Mouse (Mus musculus): ENCODE data around the gene Msrb1. TPM values are rescaled to one million over a fixed set of nuclear protein-coding genes. Genes with fewer than 3 reads are reported as not detected.
A peak's percentile ranks its signal among the peaks of the same experiment; 100 is the strongest.
"Not testable (repeated sequence)": the region's sequence is repeated elsewhere in the genome, so short reads cannot be mapped to it uniquely, and the experiment has no call there.

The Msrb1 gene
- polyA plus RNA-seq, 1 experiment from 2014 or later, result 27.2 TPM

GRCm38 (mm10) chr17:24707801-24708425, 28.5 kb upstream of the Msrb1 start:
- Histone ChIP-seq H3K4me1 (ENCODE audit: control insufficient read depth in 2 of 2, insufficient read depth in 2 of 2, low read length in 2 of 2) (peaks cover 5 to 11% of the 10 kb centered on the region in 2 experiments; a peak in 3 of 4 replicates), H3K27ac (replicated peaks in 1 of 2; ENCODE audit: control insufficient read depth in 1 of 2, insufficient read depth in 1 of 2, low read depth in 2 of 2, low read length in 2 of 2) (peak overlapping the region; percentile 85), H3K4me3 (ENCODE audit: control insufficient read depth in 1 of 2, insufficient read depth in 1 of 2, low read depth in 1 of 2, low read length in 2 of 2) (peak overlapping the region; percentile 70 to 82), H3K9me3 (ENCODE audit: control insufficient read depth, low read length) (no peaks in the 10 kb centered on the region), H3K36me3 (ENCODE audit: control insufficient read depth, insufficient read depth, low read length) (peaks cover 28% of the 10 kb centered on the region), H3K4me2 (ENCODE audit: low read length) (peak overlapping the region; percentile 84), H3K27me3 (ENCODE audit: control insufficient read depth, insufficient read depth, low read length) (no peaks in the 10 kb centered on the region), H3K9ac (ENCODE audit: low read length) (peak overlapping the region; percentile 86)
- 5% methylated on average over 24 of the region's 24 CpGs for WGBS
- ATAC-seq (ENCODE audit: insufficient number of reproducible peaks, insufficient read depth, low FRiP score, low read depth), result no peak

GRCm38 (mm10) chr17:24708646-24709045, 27.8 kb upstream of the Msrb1 start:
- Histone ChIP-seq H3K4me3 (ENCODE audit: control insufficient read depth in 1 of 2, insufficient read depth in 1 of 2, low read depth in 1 of 2, low read length in 2 of 2) (no peak overlapping the region), H3K4me1 (ENCODE audit: control insufficient read depth in 2 of 2, insufficient read depth in 2 of 2, low read length in 2 of 2) (peaks cover 5 to 11% of the 10 kb centered on the region in 2 experiments; a peak in 3 of 4 replicates), H3K9me3 (ENCODE audit: control insufficient read depth, low read length) (no peaks in the 10 kb centered on the region), H3K9ac (ENCODE audit: low read length) (no peak overlapping the region), H3K36me3 (ENCODE audit: control insufficient read depth, insufficient read depth, low read length) (peaks cover 21% of the 10 kb centered on the region), H3K27me3 (ENCODE audit: control insufficient read depth, insufficient read depth, low read length) (no peaks in the 10 kb centered on the region), H3K4me2 (ENCODE audit: low read length) (peak overlapping the region; percentile 84; the same call in 1 of the 2 replicates), H3K27ac (replicated peaks in 1 of 2; ENCODE audit: control insufficient read depth in 1 of 2, insufficient read depth in 1 of 2, low read depth in 2 of 2, low read length in 2 of 2) (no peak overlapping the region)
- 34% methylated on average over 2 of the region's 2 CpGs for WGBS
- no peak for ATAC-seq (ENCODE audit: insufficient number of reproducible peaks, insufficient read depth, low FRiP score, low read depth)

GRCm38 (mm10) chr17:24715556-24715955, 20.9 kb upstream of the Msrb1 start:
- 79% methylated on average over 6 of the region's 6 CpGs for WGBS
- Histone ChIP-seq H3K9me3 (ENCODE audit: control insufficient read depth, low read length) (no peaks in the 10 kb centered on the region), H3K27ac (replicated peaks in 1 of 2; ENCODE audit: control insufficient read depth in 1 of 2, insufficient read depth in 1 of 2, low read depth in 2 of 2, low read length in 2 of 2) (no peak overlapping the region), H3K36me3 (ENCODE audit: control insufficient read depth, insufficient read depth, low read length) (0 out of 2 replicates have a peak, but pooled peaks cover 19% of the 10 kb centered on the region), H3K9ac (ENCODE audit: low read length) (no peak overlapping the region), H3K4me2 (ENCODE audit: low read length) (no peak overlapping the region), H3K4me1 (ENCODE audit: control insufficient read depth in 2 of 2, insufficient read depth in 2 of 2, low read length in 2 of 2) (peaks cover 0 to 6% of the 10 kb centered on the region in 2 experiments; a peak in 1 of 4 replicates), H3K27me3 (ENCODE audit: control insufficient read depth, insufficient read depth, low read length) (no peaks in the 10 kb centered on the region), H3K4me3 (ENCODE audit: control insufficient read depth in 1 of 2, insufficient read depth in 1 of 2, low read depth in 1 of 2, low read length in 2 of 2) (no peak overlapping the region)
- no peak for ATAC-seq (ENCODE audit: insufficient number of reproducible peaks, insufficient read depth, low FRiP score, low read depth)

DNA sequence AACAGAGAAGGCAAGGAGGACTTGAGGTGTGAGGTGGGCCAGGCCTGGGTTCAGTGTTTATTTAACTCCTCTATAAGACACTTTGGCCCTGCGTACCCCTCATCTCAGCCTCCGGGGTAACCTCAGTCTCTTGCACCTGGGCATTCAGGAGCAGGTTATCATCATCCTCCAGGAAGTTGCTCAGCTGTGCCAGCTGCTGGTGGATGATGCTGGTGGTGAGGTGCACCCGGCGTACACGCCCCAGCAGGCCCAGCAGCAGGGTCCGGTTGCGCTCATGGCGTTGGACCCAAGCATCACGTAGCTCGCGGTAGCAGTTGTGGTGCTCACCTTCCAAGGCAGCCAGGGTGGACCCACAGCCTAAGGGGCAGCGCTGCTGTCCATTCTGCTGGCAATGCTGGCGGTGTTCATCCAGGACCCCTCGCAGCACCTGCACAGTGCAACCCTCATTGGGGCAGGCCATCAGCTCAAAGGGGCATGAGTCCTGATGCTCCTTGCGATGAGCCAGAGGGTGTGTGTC, 20.2 kb upstream of the Msrb1 start:
- H3K4me1 ChIP-seq (ENCODE audit: control insufficient read depth in 2 of 2, insufficient read depth in 2 of 2, low read length in 2 of 2), result peaks cover under 1 to 7% of the 10 kb centered on the region in 2 experiments; a peak in 2 of 4 replicates

DNA sequence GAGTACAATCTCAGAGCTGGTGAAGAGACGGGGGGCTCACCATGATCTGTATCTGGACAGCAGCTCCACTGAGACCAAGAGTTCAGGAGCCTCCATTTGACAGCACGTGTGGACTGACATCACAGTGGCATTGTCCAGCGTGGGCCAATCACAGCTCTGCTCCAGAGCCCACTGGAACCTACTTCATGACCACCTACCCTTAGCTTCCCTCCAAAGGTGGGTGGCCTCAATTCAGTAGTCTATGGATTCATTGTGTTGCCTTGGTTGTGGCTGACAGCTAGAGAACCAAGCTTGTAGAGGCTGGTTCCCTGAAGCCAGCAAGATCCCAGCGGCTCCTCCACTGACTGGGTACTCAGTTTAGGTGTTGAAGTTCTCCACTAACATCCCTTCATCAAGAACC, 18.5 kb upstream of the Msrb1 start, which contains the start of the genes Rnf151 and Rps2:
Gene Rnf151, minus strand, starts transcription at position 121 of the 400 bp plus-strand sequence.
Gene Rps2, plus strand, starts transcription at position 174 of the 400 bp plus-strand sequence.
- Histone ChIP-seq H3K36me3 (ENCODE audit: control insufficient read depth, insufficient read depth, low read length) (peaks cover 40% of the 10 kb centered on the region), H3K9me3 (ENCODE audit: control insufficient read depth, low read length) (no peaks in the 10 kb centered on the region), H3K27me3 (ENCODE audit: control insufficient read depth, insufficient read depth, low read length) (no peaks in the 10 kb centered on the region), H3K4me1 (ENCODE audit: control insufficient read depth in 2 of 2, insufficient read depth in 2 of 2, low read length in 2 of 2) (peaks cover 4 to 22% of the 10 kb centered on the region in 2 experiments), H3K27ac (replicated peaks in 1 of 2; ENCODE audit: control insufficient read depth in 1 of 2, insufficient read depth in 1 of 2, low read depth in 2 of 2, low read length in 2 of 2) (no peak within 1 kb of the TSS), H3K4me2 (ENCODE audit: low read length) (peak within 1 kb of the TSS; percentile 70), H3K4me3 (ENCODE audit: control insufficient read depth in 1 of 2, insufficient read depth in 1 of 2, low read depth in 1 of 2, low read length in 2 of 2) (peak within 1 kb of the TSS; percentile 57 to 79; a peak in 2 of 4 replicates), H3K9ac (ENCODE audit: low read length) (peak within 1 kb of the TSS; percentile 80)
- 79% methylated on average over 4 of the region's 4 CpGs for WGBS
- ATAC-seq (ENCODE audit: insufficient number of reproducible peaks, insufficient read depth, low FRiP score, low read depth), result no peak

More for the DNA sequence above, 20.2 kb upstream of the Msrb1 start:
- Histone ChIP-seq H3K4me3 (ENCODE audit: control insufficient read depth in 1 of 2, insufficient read depth in 1 of 2, low read depth in 1 of 2, low read length in 2 of 2) (no peak overlapping the region), H3K9ac (ENCODE audit: low read length) (no peak overlapping the region), H3K27ac (replicated peaks in 1 of 2; ENCODE audit: control insufficient read depth in 1 of 2, insufficient read depth in 1 of 2, low read depth in 2 of 2, low read length in 2 of 2) (no peak overlapping the region), H3K4me2 (ENCODE audit: low read length) (no peak overlapping the region), H3K27me3 (ENCODE audit: control insufficient read depth, insufficient read depth, low read length) (no peaks in the 10 kb centered on the region), H3K36me3 (ENCODE audit: control insufficient read depth, insufficient read depth, low read length) (peaks cover 25% of the 10 kb centered on the region), H3K9me3 (ENCODE audit: control insufficient read depth, low read length) (no peaks in the 10 kb centered on the region)
- WGBS, result 90% methylated on average over 15 of the region's 15 CpGs
- ATAC-seq (ENCODE audit: insufficient number of reproducible peaks, insufficient read depth, low FRiP score, low read depth), result no peak

- Histone ChIP-seq H3K4me2 (ENCODE audit: low read length) (peak overlapping the region; percentile 70), H3K9ac (ENCODE audit: low read length) (peak overlapping the region; percentile 80), H3K4me1 (ENCODE audit: control insufficient read depth in 2 of 2, insufficient read depth in 2 of 2, low read length in 2 of 2) (peaks cover 4 to 27% of the 10 kb centered on the region in 2 experiments), H3K4me3 (ENCODE audit: control insufficient read depth in 1 of 2, insufficient read depth in 1 of 2, low read depth in 1 of 2, low read length in 2 of 2) (peak overlapping the region; percentile 57 to 79), H3K36me3 (ENCODE audit: control insufficient read depth, insufficient read depth, low read length) (peaks cover 40% of the 10 kb centered on the region)
- not testable (repeated sequence) for H3K9me3 ChIP-seq (ENCODE audit: control insufficient read depth, low read length); ATAC-seq (ENCODE audit: insufficient number of reproducible peaks, insufficient read depth, low FRiP score, low read depth); H3K27me3 ChIP-seq (ENCODE audit: control insufficient read depth, insufficient read depth, low read length); H3K27ac ChIP-seq (replicated peaks in 1 of 2; ENCODE audit: control insufficient read depth in 1 of 2, insufficient read depth in 1 of 2, low read depth in 2 of 2, low read length in 2 of 2)
- 55% methylated on average over 5 of the region's 5 CpGs for WGBS
Observed at GRCm38 (mm10) chr17:24718938-24719337, 17.5 kb upstream of the Msrb1 start.

GRCm38 (mm10) chr17:24719494-24720222, 16.8 kb upstream of the Msrb1 start:
- Histone ChIP-seq H3K4me3 (ENCODE audit: control insufficient read depth in 1 of 2, insufficient read depth in 1 of 2, low read depth in 1 of 2, low read length in 2 of 2) (peak overlapping the region; percentile 57 to 79), H3K27ac (replicated peaks in 1 of 2; ENCODE audit: control insufficient read depth in 1 of 2, insufficient read depth in 1 of 2, low read depth in 2 of 2, low read length in 2 of 2) (peak overlapping the region; percentile 66 to 80), H3K9ac (ENCODE audit: low read length) (peak overlapping the region; percentile 88), H3K4me2 (ENCODE audit: low read length) (peak overlapping the region; percentile 74), H3K9me3 (ENCODE audit: control insufficient read depth, low read length) (no peaks in the 10 kb centered on the region), H3K4me1 (ENCODE audit: control insufficient read depth in 2 of 2, insufficient read depth in 2 of 2, low read length in 2 of 2) (peaks cover 6 to 30% of the 10 kb centered on the region in 2 experiments), H3K36me3 (ENCODE audit: control insufficient read depth, insufficient read depth, low read length) (peaks cover 40% of the 10 kb centered on the region), H3K27me3 (ENCODE audit: control insufficient read depth, insufficient read depth, low read length) (no peaks in the 10 kb centered on the region)
- WGBS, result under 1% methylated on average over 61 of the region's 61 CpGs
- peak; percentile 98 for ATAC-seq (ENCODE audit: insufficient number of reproducible peaks, insufficient read depth, low FRiP score, low read depth)

All from heart, embryonic 14.5 days (tissue).